Mouse (Mus musculus) WW6 (cell line): ENCODE measurements around the gene Gdf10.

Source experiments
- DNase-seq: peaks from one replicate; pipeline ENCODE4 v3.0.0-alpha.2; 2013; ENCODE audit warnings: low read depth, low spot score

The Gdf10 gene

DNA sequence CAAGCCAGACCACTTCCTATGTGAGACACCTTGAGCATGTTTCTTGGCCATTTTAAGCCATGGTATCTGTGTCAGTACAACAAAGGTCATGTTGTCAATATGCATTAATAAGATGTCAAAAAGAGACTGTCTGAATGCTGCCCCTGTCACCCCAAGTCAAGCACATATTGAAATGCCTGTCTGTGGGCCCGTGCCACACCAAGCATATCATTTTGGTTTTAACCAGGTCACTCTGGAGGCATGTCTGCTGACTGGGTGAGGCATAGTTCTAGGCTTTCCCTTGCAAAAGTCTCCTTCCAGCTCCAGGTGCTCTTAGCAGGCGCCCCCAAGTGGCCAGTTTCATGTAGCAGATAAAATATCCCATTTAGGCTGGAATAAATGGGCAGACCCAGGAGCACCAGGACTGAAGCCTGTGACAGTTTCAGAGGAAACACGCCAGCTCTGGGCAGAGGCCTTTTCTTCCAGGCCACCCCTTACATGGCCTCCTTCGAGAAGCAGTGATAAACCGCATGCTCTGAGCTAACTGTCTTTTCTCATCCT is 10.5 kb downstream of the Gdf10 start:
- DNase-seq = no peak

DNA sequence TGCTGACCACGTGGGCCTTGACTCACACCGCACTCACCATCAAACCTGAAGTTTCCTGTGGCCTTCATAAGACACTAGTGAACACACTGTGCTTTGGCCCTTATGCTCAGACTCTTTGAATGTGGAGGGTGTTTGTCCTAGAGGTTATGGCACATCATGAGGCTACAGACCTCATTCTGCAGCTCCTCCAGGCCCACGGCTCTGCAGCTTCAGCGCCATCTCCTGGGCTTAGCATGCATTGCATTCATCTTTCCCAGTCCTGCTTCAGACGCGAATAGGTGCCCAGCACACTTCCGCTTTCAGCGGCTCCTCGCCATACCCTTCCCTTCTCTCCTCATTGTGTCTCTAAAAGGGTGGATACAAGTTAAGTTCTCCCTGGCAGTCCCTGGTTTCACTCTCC is 15.7 kb downstream of the Gdf10 start:
- DNase-seq = no peak

GRCm38 (mm10) chr14:33940739-33941138 is 17.4 kb downstream of the Gdf10 start, which contains the start of gene Gdf2:
Gene Gdf2, plus strand, starts transcription at chr14:33941039.
- DNase-seq = no peak

- DNase-seq = no peak
These were observed 18.8 kb downstream of the Gdf10 start for GRCm38 (mm10) chr14:33942222-33942621.

GRCm38 (mm10) chr14:33946125-33946524 is 22.7 kb downstream of the Gdf10 start:
- no peak for DNase-seq

- no peak for DNase-seq
These were observed 29.0 kb downstream of the Gdf10 start for GRCm38 (mm10) chr14:33952233-33952981.

DNA sequence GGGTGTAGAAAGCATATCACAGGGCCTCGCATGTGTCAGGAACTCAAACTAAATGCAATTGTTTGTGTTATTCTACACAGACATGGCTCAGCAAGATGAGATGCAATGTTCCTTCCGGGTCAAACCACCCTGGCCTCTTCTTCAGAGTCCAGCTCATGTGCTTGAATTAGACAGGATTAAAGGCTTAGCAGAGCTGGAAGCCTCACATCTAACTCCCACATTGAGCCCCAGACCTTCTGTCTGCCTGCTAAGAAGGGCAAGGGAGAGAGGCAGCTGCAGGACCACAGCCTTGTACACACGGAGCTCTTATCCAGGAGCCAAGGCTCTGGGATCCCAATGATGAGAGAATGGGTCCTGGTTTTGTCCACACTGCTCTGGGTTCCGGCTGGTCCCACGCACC is 30.4 kb downstream of the Gdf10 start, which contains the start of gene Rbp3:
Gene Rbp3 (plus strand): TSS at position 243 of the 400 bp plus-strand sequence.
- no peak for DNase-seq

DNA sequence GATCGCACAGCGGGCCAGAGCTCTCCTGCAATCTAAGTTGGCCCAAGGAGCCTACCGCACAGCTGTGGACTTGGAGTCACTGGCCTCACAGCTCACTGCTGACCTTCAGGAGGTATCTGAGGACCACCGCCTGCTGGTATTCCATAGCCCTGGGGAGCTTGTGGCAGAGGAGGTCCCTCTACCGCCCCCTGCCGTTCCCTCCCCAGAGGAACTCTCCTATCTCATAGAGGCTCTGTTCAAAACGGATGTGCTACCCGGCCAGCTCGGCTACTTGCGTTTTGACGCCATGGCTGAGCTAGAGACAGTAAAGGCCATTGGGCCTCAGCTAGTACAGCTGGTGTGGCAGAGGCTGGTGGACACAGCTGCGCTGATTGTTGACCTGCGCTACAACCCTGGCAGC is 32.7 kb downstream of the Gdf10 start:
- no peak for DNase-seq

GRCm38 (mm10) chr14:33958186-33958585 is 34.8 kb downstream of the Gdf10 start:
- DNase-seq = no peak

DNA sequence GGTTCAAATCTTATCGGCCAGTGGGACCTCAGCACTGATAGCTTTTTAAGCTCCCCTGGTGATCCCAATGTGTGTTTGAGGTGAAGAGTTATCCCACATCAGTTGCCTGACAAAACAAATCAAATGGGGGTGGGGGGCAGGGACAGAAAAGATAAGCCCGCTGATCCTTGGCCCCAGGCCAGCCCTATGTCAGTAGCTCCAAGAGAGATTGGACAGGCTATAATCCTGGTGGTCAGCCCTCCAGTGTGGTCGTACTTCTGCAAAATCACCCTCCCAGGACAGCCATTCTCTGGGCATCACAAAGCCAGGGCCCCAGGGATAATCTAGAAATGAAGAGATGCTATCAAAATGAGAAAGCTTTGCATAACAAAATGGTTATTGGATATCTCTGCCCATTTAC is 35.5 kb downstream of the Gdf10 start:
- no peak for DNase-seq

DNA sequence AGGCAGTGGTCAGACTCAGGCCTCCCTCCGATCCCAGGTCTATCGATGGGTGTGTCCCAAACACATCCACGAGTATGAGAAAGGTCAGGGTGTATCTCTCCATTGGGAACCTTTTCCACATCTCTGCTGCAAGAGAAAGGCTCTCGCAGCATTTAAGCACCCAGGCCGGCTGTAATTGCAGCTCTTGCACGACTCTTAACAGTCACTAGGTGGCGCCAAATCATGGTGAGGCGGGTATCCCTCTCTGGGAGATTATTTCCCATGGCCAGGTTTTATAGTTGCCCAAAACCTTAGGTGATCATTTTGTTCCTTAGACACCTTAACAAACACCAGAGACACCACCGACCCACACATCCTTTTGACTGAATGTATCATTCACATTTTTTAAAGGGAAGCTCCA is 36.0 kb downstream of the Gdf10 start:
- no peak for DNase-seq

DNA sequence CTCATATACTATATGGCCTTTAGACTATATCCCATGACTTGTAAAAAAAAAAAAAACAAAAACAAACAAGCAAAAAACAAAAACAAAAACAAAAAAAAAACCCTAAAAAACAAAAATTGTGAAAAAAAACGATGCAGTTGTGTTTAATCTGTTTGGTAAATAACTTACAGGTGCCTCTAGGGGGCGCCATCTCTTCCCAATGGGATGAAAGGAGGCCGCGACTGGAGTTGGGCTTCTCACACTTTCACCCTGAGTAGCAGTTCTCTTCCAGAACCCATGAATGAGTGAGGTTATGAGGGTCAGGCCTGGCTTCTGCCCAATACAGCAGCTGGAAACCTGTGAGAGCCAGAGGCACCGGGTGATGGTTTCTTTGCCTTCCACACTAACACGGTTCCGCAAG is 42.3 kb downstream of the Gdf10 start:
- no peak for DNase-seq

GRCm38 (mm10) chr14:33972679-33973078 is 49.3 kb downstream of the Gdf10 start:
- no peak for DNase-seq

- DNase-seq = no peak
These were observed 51.4 kb downstream of the Gdf10 start for GRCm38 (mm10) chr14:33974752-33975151.

GRCm38 (mm10) chr14:33977748-33978147 is 54.4 kb downstream of the Gdf10 start:
- DNase-seq = no peak

- no peak for DNase-seq
These were observed 55.2 kb downstream of the Gdf10 start, which contains the start of gene Zfp488 for GRCm38 (mm10) chr14:33978604-33979059. Gene Zfp488, minus strand, starts transcription at chr14:33978764.
